Mouse (Mus musculus) ES-E14 (cell line): Measurements from ENCODE around the gene R3hdm1. TPM values are rescaled to one million over a fixed set of nuclear protein-coding genes. Genes with fewer than 3 reads are reported as not detected.

Experiments
- DNase-seq: peaks from one replicate; pipeline ENCODE4 v3.0.0-alpha.2; 2013; ENCODE audit warnings: low read depth, low spot score
- H3K27ac ChIP-seq: 2 replicates; pipeline ENCODE4 v1.5.1; 2012; ENCODE audit warnings: low read depth, mild to moderate bottlenecking, low read length, moderate library complexity, mixed read lengths; ENCODE audit not compliant: poor library complexity, insufficient read depth, severe bottlenecking
- H3K36me3 ChIP-seq: 2 replicates; pipeline ENCODE4 v1.6.1; 2012; ENCODE audit warnings: mild to moderate bottlenecking, low read length, moderate library complexity, mixed read lengths; ENCODE audit not compliant: control insufficient read depth, poor library complexity, insufficient read depth, severe bottlenecking
- H3K4me1 ChIP-seq, 2 experiments: fragments of 150-350 bp in 1 of 2; sonication (generic) in 1 of 2; 2 replicates each; pipeline ENCODE4 v1.6.1; 2012; ENCODE audit warnings: low read length in 2 of 2, mild to moderate bottlenecking in 1 of 2, mixed read lengths in 1 of 2; ENCODE audit not compliant: control insufficient read depth in 2 of 2, insufficient read depth in 2 of 2, poor library complexity in 1 of 2
- H3K4me3 ChIP-seq, 2 experiments: fragments of 150-350 bp in 1 of 2; sonication (generic) in 1 of 2; 2 replicates each; pipeline ENCODE4 v1.5.1; 2012; ENCODE audit warnings: low read length in 2 of 2, low read depth in 1 of 2, mild to moderate bottlenecking in 1 of 2, mixed read lengths in 1 of 2; ENCODE audit not compliant: insufficient read depth in 1 of 2, poor library complexity in 1 of 2, severe bottlenecking in 1 of 2
- H3K9ac ChIP-seq: 2 replicates; pipeline ENCODE4 v1.6.1; 2012; ENCODE audit warnings: low read depth, mild to moderate bottlenecking, low read length, mixed read lengths; ENCODE audit not compliant: poor library complexity, insufficient read depth, severe bottlenecking
- H3K9me3 ChIP-seq: fragments of 150-350 bp; sonication (generic); 2 replicates; pipeline ENCODE4 v1.6.1; 2012; ENCODE audit warnings: low read depth, mild to moderate bottlenecking, low read length; ENCODE audit not compliant: control insufficient read depth, insufficient read depth
- CHD2 ChIP-seq: IDR thresholded peaks from 2 replicates; pipeline ENCODE4 v1.6.1; 2014; ENCODE audit warnings: mild to moderate bottlenecking, low read depth, low read length, inconsistent platforms
- HCFC1 ChIP-seq: IDR thresholded peaks from 2 replicates; pipeline ENCODE4 v1.6.1; 2012; ENCODE audit warnings: low read length, inconsistent platforms, borderline replicate concordance; ENCODE audit not compliant: insufficient read depth
- MAFK ChIP-seq: IDR thresholded peaks from 2 replicates; pipeline ENCODE4 v1.6.1; 2014; ENCODE audit warnings: mild to moderate bottlenecking, low read depth, low read length, inconsistent platforms; ENCODE audit not compliant: insufficient read depth
- ZC3H11A ChIP-seq: IDR thresholded peaks from 2 replicates; pipeline ENCODE4 v1.6.1; 2012; ENCODE audit warnings: low read depth, mild to moderate bottlenecking, inconsistent platforms, low read length, borderline replicate concordance
- ZNF384 ChIP-seq: IDR thresholded peaks from 2 replicates; pipeline ENCODE4 v1.6.1; 2012; ENCODE audit warnings: low read depth, low read length, inconsistent platforms
- in situ Hi-C, 2 experiments: fragments of 600-800 bp; cut with MboI; formaldehyde crosslinking; loops; one replicate each; pipeline ENCODE4 v1.15.1; 2025; ENCODE audit warnings: low sequenced_read_pairs in 2 of 2, inconsistent platforms in 1 of 2; ENCODE audit not compliant: unreplicated experiment in 2 of 2
- total RNA-seq: library from RNA; depleted of rRNA; stranded (reverse); fragments of 300-350 nt; gene quantifications from 2 replicates; pipeline ENCODE4 v1.2.3, GENCODE M21; 2012

Gene R3hdm1
- total RNA-seq, 1 experiment = 56.6 TPM

DNA sequence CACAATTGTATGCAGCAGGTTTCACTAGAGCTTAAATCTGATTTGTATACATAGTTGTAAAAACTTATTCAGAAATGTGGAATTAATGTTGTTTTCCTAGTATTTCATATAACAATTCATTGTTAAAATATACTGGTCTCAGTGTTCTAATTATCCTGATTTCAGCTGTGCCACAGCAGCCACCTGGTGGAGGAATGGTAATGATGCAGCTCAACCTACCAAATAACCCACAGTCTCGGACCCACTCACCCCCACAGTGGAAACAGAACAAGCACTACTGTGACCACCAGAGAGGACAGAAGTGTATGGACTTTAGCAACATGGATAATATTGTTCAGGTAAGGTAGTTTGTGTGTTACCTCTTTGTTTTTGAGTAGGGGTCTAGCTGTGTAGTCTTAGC, 120.2 kb downstream of the R3hdm1 start:
- Histone ChIP-seq H3K36me3 (peaks cover 6% of the 10 kb centered on the region), H3K4me3 (no peak overlapping the region), H3K27ac (no peak overlapping the region), H3K9ac (no peak overlapping the region), H3K4me1 (no peaks in the 10 kb centered on the region), H3K9me3 (no peaks in the 10 kb centered on the region)
- in situ Hi-C loops = no loop called here
- peak; percentile 43 for DNase-seq
- TF ChIP-seq ZC3H11A (no peak), CHD2 (no peak), MAFK (no peak), ZNF384 (no peak), HCFC1 (no peak)

DNA sequence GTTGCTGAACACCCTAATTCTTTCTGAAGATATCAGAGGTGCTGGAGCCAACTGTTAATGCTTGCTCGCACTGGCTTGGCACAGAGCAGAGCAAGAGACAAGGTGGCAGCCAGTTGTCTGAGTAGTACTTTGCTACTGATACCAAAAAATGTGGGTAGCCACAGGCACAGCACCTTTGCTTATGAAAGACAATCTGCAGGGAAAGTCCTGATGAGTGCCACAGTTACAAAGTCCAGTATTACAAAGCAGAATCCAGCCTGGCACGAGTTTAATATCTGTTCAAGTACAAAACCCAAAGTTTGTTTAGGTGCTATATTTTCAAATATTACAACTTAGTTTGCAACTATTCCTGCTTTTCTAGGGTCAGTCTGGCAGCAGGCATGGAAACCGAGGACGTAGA, 132.1 kb downstream of the R3hdm1 start:
- no peak overlapping the region for H3K27ac ChIP-seq
- no peaks in the 10 kb centered on the region for H3K4me1 ChIP-seq
- no peak overlapping the region for H3K4me3 ChIP-seq
- no peak for DNase-seq
- H3K9me3 ChIP-seq = no peaks in the 10 kb centered on the region
- no peak overlapping the region for H3K9ac ChIP-seq
- H3K36me3 ChIP-seq = peaks cover 15% of the 10 kb centered on the region
- in situ Hi-C loops = no loop called here
- TF ChIP-seq HCFC1 (no peak), ZC3H11A (no peak), CHD2 (no peak), ZNF384 (no peak), MAFK (no peak)

- peak within 1 kb of the TSS; percentile 72 to 93 for H3K4me3 ChIP-seq
- peaks cover 2% of the 10 kb centered on the region; the same call in 1 of the 2 replicates for H3K36me3 ChIP-seq
- H3K4me1 ChIP-seq = peaks cover 0 to 5% of the 10 kb centered on the region in 2 experiments; a peak in 1 of 4 replicates
- TF ChIP-seq MAFK (no peak), CHD2 (no peak), HCFC1 (no peak), ZC3H11A (no peak), ZNF384 (no peak)
- in situ Hi-C loops = no loop called here
- H3K9me3 ChIP-seq = no peaks in the 10 kb centered on the region
- H3K27ac ChIP-seq = peak within 1 kb of the TSS; percentile 67; the same call in 1 of the 2 replicates
- no peak for DNase-seq
- peak within 1 kb of the TSS; percentile 94 for H3K9ac ChIP-seq
Measured at GRCm38 (mm10) chr1:128243627-128243995, 140.5 kb downstream of the R3hdm1 start, which contains the start of gene Ubxn4. Gene Ubxn4, plus strand, starts transcription at chr1:128243964.

DNA sequence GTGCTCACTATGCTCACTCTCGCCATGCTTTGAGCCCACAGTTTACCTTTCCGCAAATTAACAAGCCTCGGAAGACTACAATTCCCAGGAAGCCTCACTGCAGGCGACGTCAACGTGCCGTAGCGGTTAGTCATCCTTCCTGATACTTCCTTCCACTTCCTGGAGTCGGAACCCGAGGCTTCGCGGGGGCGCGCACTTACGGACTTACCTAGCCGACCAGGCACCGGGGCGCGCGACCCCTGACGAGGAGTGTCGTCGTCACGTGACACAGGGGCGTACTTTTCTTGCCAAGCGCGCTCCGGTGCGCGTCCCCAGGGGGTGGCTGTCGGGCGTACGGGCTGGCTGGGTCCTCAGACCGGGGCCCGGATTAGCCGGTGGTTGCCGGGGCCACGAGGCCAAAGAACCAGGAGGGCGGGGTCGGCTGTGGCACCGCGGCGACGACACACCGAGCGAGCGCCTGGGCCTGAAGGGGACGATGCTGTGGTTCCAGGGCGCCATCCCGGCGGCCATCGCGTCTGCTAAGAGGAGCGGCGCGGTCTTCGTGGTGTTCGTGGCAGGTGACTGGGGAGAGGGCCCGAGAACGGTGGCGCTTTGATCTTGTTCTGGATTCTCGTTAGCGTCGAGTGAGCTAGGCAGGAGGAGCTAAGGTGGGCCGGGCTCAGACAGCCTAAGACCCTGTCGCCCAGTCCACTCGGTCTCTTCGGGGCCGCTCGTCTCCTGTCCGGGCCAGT, 141.1 kb downstream of the R3hdm1 start:
- in situ Hi-C loops = no loop called here
- DNase-seq = peak; percentile 99
- H3K9ac ChIP-seq = peak overlapping the region; percentile 94
- no peaks in the 10 kb centered on the region for H3K36me3 ChIP-seq
- no peaks in the 10 kb centered on the region for H3K9me3 ChIP-seq
- TF ChIP-seq HCFC1 (peak; percentile 97), MAFK (no peak), ZNF384 (peak; percentile 84)
- peak overlapping the region; percentile 67; the same call in 1 of the 2 replicates for H3K27ac ChIP-seq
- H3K4me1 ChIP-seq = peaks cover 0 to 5% of the 10 kb centered on the region in 2 experiments; a peak in 1 of 4 replicates
- peak overlapping the region; percentile 72 to 93 for H3K4me3 ChIP-seq
